Mouse (Mus musculus): Measurements from ENCODE around the gene Cyp4f37. TPM values are rescaled to one million over a fixed set of nuclear protein-coding genes. Genes with fewer than 3 reads are reported as not detected.
"Not testable (repeated sequence)": the region's sequence is repeated elsewhere in the genome, so short reads cannot be mapped to it uniquely, and the experiment has no call there.

Cyp4f37 gene
- polyA plus RNA-seq (2015; fragmentation: Nextera tagmentation; extraction: Ambion mirVana) = not detected in 2 replicates

DNA sequence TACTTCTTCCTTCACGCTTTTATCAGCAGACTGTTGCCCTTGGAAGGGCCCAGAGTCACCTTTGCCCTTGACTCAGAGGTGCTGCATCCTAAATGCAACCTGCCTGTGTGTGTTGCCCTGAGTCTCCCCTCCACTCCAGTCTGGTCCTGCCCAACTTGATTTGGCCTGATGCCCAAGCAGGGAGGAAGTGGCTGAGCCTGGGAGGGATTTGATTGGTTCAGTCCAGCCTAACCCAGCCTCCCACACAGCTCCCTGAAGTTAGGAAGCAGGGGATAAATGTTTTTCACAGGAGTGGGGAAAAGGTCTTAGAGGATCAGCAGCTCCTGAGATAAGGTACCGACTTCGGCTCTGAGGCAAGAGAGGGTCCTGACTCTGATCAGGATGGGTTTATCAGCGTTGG is at the start of gene Cyp4f37:
Cyp4f37 (plus strand) TSS at position 292 of the 400 bp plus-strand sequence.
- H3K27ac ChIP-seq (ENCODE audit: low read length); ATAC-seq (replicated peaks; ENCODE audit: extremely low read depth, insufficient read depth, low FRiP score); H3K27me3 ChIP-seq (ENCODE audit: control insufficient read depth, insufficient read depth, low read length); H3K4me1 ChIP-seq (ENCODE audit: control insufficient read depth, insufficient read depth, low read length); H3K4me2 ChIP-seq (ENCODE audit: low read depth, low read length); H3K36me3 ChIP-seq (ENCODE audit: control insufficient read depth, insufficient read depth); H3K9ac ChIP-seq (ENCODE audit: low read length); H3K4me3 ChIP-seq (ENCODE audit: low read length): not testable (repeated sequence)
- 63% methylated on average over 4 of the region's 4 CpGs for WGBS
- H3K9me3 ChIP-seq (replicated peaks; ENCODE audit: control insufficient read depth, low read length) = peaks cover 12% of the 10 kb centered on the region

DNA sequence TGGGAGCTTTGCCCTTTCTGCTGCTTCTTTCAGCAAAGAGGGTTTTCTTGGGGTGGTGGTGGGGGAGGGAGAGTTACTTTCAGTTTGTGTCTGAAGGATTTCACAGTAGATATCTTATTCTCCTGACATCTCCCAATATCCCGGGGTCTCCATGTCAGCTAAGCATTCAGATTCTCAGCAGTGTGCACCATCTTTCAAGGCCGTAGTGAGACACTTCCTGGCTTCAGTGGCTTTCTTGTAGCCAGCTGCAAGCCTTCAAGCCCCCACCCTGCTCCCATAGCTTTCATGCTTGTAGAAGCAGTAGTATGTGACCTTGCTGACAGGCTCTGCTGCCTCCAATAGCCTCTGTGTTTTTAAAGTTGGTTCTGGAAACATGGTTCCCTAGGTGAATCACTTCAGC is 47.8 kb upstream of the Cyp4f37 start:
- not testable (repeated sequence) for H3K9me3 ChIP-seq (replicated peaks; ENCODE audit: control insufficient read depth, low read length); H3K4me2 ChIP-seq (ENCODE audit: low read depth, low read length); H3K4me1 ChIP-seq (ENCODE audit: control insufficient read depth, insufficient read depth, low read length); H3K36me3 ChIP-seq (ENCODE audit: control insufficient read depth, insufficient read depth); H3K27me3 ChIP-seq (ENCODE audit: control insufficient read depth, insufficient read depth, low read length); H3K4me3 ChIP-seq (ENCODE audit: low read length); ATAC-seq (replicated peaks; ENCODE audit: extremely low read depth, insufficient read depth, low FRiP score); H3K27ac ChIP-seq (ENCODE audit: low read length); H3K9ac ChIP-seq (ENCODE audit: low read length)
- WGBS = 70% methylated on average over 2 of the region's 2 CpGs

DNA sequence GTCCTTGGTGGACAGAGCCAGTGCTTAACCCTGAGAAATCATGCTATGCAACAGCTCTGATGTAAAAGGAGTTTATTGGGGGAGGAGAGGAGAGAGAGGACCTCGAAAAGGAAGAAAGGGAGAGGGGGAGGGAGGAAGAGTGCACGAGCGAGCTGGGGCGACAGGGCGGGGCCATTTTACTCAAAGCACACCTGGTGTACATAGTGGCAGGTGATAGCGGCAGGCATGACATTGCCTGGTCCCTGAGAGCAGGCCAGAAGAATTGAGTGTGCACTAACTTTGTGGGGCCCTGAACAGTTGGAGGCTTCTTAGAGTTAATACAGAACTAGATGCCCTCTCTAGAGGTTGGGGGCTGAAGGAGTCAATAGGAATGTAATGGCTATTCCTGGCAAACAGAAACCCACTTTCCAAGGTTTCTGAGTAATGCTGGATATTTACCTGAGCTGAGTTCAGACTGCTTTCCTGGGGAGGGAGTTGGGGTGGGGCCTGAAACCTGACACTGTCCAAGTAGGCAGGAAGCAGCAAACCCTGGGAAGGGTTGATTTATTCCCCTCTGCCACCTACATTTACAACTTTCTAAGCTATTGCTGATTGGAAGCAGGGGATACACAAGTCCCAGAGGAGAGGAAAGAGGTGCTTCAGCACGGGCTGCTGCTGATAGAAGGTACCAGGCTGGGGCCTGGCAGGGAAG is 43.5 kb upstream of the Cyp4f37 start:
- WGBS = 52% methylated on average over 7 of the region's 7 CpGs
- Histone ChIP-seq H3K27ac (ENCODE audit: low read length) (no peak overlapping the region), H3K27me3 (ENCODE audit: control insufficient read depth, insufficient read depth, low read length) (no peaks in the 10 kb centered on the region)

DNA sequence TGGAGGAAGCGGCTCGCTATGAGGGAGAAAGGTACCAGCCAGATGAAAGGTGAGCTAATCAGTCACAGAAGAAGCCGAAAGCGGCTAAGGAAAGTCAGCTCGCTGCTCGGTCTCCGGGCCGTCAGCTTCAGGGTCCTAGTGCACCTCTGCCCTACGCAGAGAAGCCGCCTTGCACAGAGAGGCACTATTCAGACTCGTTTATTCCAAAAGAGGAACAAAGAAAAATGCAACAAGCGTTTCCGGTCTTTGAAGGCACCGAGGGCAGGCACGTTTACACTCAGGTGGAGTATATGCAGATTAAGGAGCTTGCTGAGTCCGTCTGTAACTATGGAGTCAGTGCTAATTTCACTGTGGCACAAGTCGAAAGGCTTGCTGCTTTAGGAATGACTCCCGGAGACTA is 24.6 kb upstream of the Cyp4f37 start:
- Histone ChIP-seq H3K36me3 (ENCODE audit: control insufficient read depth, insufficient read depth) (no peaks in the 10 kb centered on the region), H3K9me3 (replicated peaks; ENCODE audit: control insufficient read depth, low read length) (peaks cover 7% of the 10 kb centered on the region; the same call in 1 of the 2 replicates), H3K9ac (ENCODE audit: low read length) (no peak overlapping the region), H3K27ac (ENCODE audit: low read length) (no peak overlapping the region), H3K27me3 (ENCODE audit: control insufficient read depth, insufficient read depth, low read length) (no peaks in the 10 kb centered on the region), H3K4me3 (ENCODE audit: low read length) (no peak overlapping the region), H3K4me1 (ENCODE audit: control insufficient read depth, insufficient read depth, low read length) (no peaks in the 10 kb centered on the region), H3K4me2 (ENCODE audit: low read depth, low read length) (no peak overlapping the region)
- no peak for ATAC-seq (replicated peaks; ENCODE audit: extremely low read depth, insufficient read depth, low FRiP score)
- WGBS = 82% methylated on average over 18 of the region's 18 CpGs

More for the DNA sequence above, 43.5 kb upstream of the Cyp4f37 start:
- Histone ChIP-seq H3K4me2 (ENCODE audit: low read depth, low read length) (no peak overlapping the region), H3K9me3 (replicated peaks; ENCODE audit: control insufficient read depth, low read length) (peaks cover 4% of the 10 kb centered on the region), H3K4me1 (ENCODE audit: control insufficient read depth, insufficient read depth, low read length) (no peaks in the 10 kb centered on the region), H3K4me3 (ENCODE audit: low read length) (no peak overlapping the region), H3K36me3 (ENCODE audit: control insufficient read depth, insufficient read depth) (no peaks in the 10 kb centered on the region), H3K9ac (ENCODE audit: low read length) (no peak overlapping the region)
- ATAC-seq (replicated peaks; ENCODE audit: extremely low read depth, insufficient read depth, low FRiP score) = no peak

DNA sequence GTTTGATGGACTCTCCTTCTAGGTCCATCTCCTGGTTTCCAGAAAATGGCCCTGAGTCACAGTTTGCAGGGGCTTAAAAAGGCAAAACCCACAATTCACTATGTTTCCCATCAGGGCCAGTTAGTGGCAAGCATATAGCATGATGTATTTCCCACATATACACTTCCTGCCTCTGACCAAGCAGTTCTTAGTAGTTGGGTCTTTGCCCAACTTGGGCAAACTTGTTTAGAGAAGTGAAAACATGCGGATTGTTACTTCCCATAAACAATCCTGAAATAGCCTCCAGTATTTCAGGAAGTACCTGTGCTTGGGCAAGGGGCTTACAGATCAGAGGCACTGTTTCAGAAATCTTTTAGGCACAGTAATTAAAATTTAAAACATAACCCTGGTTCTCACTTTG is 13.1 kb upstream of the Cyp4f37 start:
- no peak for ATAC-seq (replicated peaks; ENCODE audit: extremely low read depth, insufficient read depth, low FRiP score)
- Histone ChIP-seq H3K4me2 (ENCODE audit: low read depth, low read length) (no peak overlapping the region), H3K9ac (ENCODE audit: low read length) (no peak overlapping the region), H3K4me3 (ENCODE audit: low read length) (no peak overlapping the region), H3K36me3 (ENCODE audit: control insufficient read depth, insufficient read depth) (no peaks in the 10 kb centered on the region), H3K27ac (ENCODE audit: low read length) (no peak overlapping the region), H3K9me3 (replicated peaks; ENCODE audit: control insufficient read depth, low read length) (no peaks in the 10 kb centered on the region), H3K4me1 (ENCODE audit: control insufficient read depth, insufficient read depth, low read length) (no peaks in the 10 kb centered on the region), H3K27me3 (ENCODE audit: control insufficient read depth, insufficient read depth, low read length) (no peaks in the 10 kb centered on the region)
- whole genome bisulfite sequencing = 64% methylated on average over 1 of the region's 1 CpGs

DNA sequence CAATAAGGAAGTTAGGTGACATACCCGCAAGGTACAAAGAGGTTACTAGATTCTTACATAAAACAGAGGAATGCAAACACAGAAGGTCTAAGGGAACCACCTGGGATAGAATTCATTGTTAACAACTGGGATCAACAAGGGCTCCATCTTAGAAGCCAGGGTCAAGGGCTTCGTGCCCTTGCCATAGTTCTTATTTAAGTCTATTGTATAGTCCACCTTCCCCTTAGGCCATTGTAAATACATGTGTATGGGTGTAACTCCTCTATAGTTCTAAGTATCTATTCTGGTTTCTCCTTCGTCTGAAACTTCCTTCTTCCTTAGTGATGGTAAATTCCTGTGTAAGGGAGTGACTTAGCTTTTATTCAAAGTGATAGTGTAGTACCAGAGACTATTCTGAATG is 10.9 kb upstream of the Cyp4f37 start:
- 72% methylated on average over 3 of the region's 3 CpGs for WGBS

DNA sequence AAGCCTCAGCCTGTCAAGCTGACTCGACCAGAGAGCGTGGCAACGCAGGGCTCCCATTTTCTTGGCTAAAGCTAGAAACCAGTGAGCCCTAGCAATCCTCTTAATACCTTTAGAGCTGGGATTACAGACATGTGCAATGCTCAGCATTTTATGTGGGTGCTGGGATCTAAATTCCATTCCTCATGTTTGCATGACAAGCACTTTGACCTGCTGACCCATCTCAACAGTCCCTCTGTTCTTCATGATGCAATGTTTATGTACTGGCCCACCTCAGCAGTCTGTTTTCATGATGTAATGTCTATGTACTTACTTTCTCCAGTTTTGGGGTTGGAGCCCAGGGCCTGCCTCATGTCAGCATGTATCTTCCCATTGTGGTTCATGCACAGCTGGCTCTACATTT is 10.2 kb upstream of the Cyp4f37 start:
- H3K4me2 ChIP-seq (ENCODE audit: low read depth, low read length) = no peak overlapping the region
- H3K9me3 ChIP-seq (replicated peaks; ENCODE audit: control insufficient read depth, low read length) = no peaks in the 10 kb centered on the region
- H3K36me3 ChIP-seq (ENCODE audit: control insufficient read depth, insufficient read depth) = no peaks in the 10 kb centered on the region
- no peaks in the 10 kb centered on the region for H3K27me3 ChIP-seq (ENCODE audit: control insufficient read depth, insufficient read depth, low read length)
- no peaks in the 10 kb centered on the region for H3K4me1 ChIP-seq (ENCODE audit: control insufficient read depth, insufficient read depth, low read length)
- H3K4me3 ChIP-seq (ENCODE audit: low read length) = no peak overlapping the region
- no peak overlapping the region for H3K9ac ChIP-seq (ENCODE audit: low read length)
- WGBS = 85% methylated on average over 3 of the region's 3 CpGs
- no peak for ATAC-seq (replicated peaks; ENCODE audit: extremely low read depth, insufficient read depth, low FRiP score)
- no peak overlapping the region for H3K27ac ChIP-seq (ENCODE audit: low read length)

More for the DNA sequence above, 10.9 kb upstream of the Cyp4f37 start:
- not testable (repeated sequence) for ATAC-seq (replicated peaks; ENCODE audit: extremely low read depth, insufficient read depth, low FRiP score); H3K27me3 ChIP-seq (ENCODE audit: control insufficient read depth, insufficient read depth, low read length); H3K9me3 ChIP-seq (replicated peaks; ENCODE audit: control insufficient read depth, low read length); H3K36me3 ChIP-seq (ENCODE audit: control insufficient read depth, insufficient read depth); H3K27ac ChIP-seq (ENCODE audit: low read length); H3K9ac ChIP-seq (ENCODE audit: low read length); H3K4me1 ChIP-seq (ENCODE audit: control insufficient read depth, insufficient read depth, low read length); H3K4me3 ChIP-seq (ENCODE audit: low read length); H3K4me2 ChIP-seq (ENCODE audit: low read depth, low read length)

DNA sequence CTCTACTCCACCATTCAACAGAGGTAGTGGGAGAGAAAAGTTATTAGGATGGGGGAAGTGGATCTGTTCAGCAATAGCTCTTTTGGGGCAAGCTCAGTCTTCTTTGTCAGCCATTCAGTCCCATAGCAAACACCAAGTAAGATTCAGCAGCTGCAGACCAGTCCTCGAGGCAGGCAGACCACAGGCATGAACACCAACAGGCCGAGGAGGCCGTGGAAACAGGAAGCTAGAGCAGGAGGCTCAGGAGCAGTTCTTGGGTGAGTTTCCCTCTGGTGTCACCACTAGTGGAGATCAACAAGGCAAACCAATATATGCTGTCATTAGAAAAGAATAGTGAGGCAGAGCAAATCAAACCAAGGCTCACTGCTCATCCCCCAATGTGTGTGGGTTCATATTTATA is 8.7 kb upstream of the Cyp4f37 start:
- Histone ChIP-seq H3K4me2 (ENCODE audit: low read depth, low read length) (no peak overlapping the region), H3K9me3 (replicated peaks; ENCODE audit: control insufficient read depth, low read length) (no peaks in the 10 kb centered on the region), H3K27me3 (ENCODE audit: control insufficient read depth, insufficient read depth, low read length) (no peaks in the 10 kb centered on the region), H3K4me3 (ENCODE audit: low read length) (no peak overlapping the region), H3K36me3 (ENCODE audit: control insufficient read depth, insufficient read depth) (no peaks in the 10 kb centered on the region), H3K4me1 (ENCODE audit: control insufficient read depth, insufficient read depth, low read length) (no peaks in the 10 kb centered on the region), H3K27ac (ENCODE audit: low read length) (no peak overlapping the region), H3K9ac (ENCODE audit: low read length) (no peak overlapping the region)
- 55% methylated on average over 3 of the region's 3 CpGs for WGBS
- ATAC-seq (replicated peaks; ENCODE audit: extremely low read depth, insufficient read depth, low FRiP score) = no peak

DNA sequence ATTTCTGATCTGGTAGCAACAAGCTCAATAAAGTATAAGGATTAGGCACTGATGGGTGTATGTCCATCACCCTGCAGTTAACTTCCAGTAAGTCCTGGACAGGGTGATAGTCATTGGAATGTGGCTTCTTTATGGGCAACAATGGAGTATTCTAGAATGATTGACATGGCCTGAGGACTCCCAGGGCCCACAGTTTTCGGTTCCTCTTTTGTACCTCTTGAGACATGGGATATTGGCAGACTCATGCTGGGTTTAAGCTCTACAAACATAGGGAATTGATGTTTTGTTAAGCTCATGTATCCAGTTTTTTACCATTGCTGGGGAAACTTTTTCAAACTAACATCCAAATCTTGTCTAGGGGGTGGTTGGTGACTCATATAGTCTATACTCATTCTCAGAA is 3.9 kb upstream of the Cyp4f37 start:
- Histone ChIP-seq H3K36me3 (ENCODE audit: control insufficient read depth, insufficient read depth) (no peaks in the 10 kb centered on the region), H3K4me3 (ENCODE audit: low read length) (no peak overlapping the region), H3K9me3 (replicated peaks; ENCODE audit: control insufficient read depth, low read length) (peaks cover 12% of the 10 kb centered on the region), H3K9ac (ENCODE audit: low read length) (no peak overlapping the region), H3K27me3 (ENCODE audit: control insufficient read depth, insufficient read depth, low read length) (no peaks in the 10 kb centered on the region), H3K27ac (ENCODE audit: low read length) (no peak overlapping the region), H3K4me1 (ENCODE audit: control insufficient read depth, insufficient read depth, low read length) (no peaks in the 10 kb centered on the region), H3K4me2 (ENCODE audit: low read depth, low read length) (no peak overlapping the region)
- 61% methylated on average over 1 of the region's 1 CpGs for WGBS
- ATAC-seq (replicated peaks; ENCODE audit: extremely low read depth, insufficient read depth, low FRiP score) = no peak
